Mouse (Mus musculus): ENCODE measurements around the gene Mfap3l.
"Not testable (repeated sequence)": the region's sequence is repeated elsewhere in the genome, so short reads cannot be mapped to it uniquely, and the experiment has no call there.

Mfap3l gene

DNA sequence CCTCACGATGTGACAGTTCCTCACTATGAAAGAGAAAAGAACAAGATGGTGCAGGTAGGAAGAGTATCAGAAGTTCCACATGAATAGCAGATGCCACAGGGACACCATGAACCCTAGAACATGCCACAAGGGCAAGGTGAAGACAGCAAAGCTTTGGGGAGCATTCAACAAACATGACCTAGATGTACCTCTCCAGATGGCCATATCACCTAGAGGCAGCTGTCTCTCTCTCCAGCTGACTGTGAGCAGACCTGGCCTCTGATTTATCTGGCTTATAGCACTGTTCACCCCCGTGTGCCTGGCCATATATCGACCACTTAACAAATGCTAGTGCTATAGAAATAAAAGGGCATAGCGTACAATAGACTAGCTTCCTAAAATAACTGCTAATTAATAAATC, 17.5 kb downstream of the Mfap3l start:
- DNase-seq (ENCODE audit: low spot score): no peak

GRCm38 (mm10) chr8:60657425-60658113, 24.9 kb downstream of the Mfap3l start:
- no peak for DNase-seq (ENCODE audit: low spot score)

DNA sequence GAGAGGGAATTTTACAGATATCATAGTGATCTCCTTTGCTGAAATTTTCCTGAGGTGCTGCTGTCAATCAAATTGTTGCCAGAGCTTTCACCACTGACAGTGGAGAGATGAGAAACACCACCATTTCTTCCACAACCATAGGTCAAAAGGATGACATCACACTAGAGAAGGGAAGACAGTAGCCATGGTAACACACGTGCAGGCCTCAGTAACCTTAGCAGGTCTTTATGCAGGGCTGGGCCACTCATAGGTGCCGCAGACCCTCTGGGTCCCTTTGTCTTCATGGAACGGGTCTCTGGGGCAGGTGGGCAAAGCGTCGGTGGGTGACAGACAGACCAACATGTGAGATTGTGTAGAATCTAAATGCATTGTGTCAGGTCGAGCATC, 25.5 kb downstream of the Mfap3l start:
- no peak for DNase-seq (ENCODE audit: low spot score)

DNA sequence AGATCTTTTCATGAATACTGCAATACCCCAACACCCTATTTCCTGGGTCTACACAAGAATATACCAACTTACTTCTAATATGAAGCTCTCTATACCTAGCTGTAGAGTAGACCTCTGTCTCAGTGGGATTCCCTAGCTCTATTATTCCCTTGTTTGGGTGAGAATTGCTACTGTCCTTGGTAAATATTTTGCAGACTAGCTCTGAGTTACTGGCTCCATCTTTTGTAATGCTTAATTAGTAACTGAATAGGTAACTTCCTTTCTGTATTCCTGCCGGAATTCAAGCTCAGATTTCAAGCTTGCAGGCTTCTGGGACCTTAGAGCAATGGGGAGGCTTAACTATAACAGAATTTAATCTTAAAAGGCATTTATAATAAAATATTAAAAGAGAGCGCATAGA, 26.1 kb downstream of the Mfap3l start:
- not testable (repeated sequence) for DNase-seq (ENCODE audit: low spot score)

GRCm38 (mm10) chr8:60659721-60660120, 27.1 kb downstream of the Mfap3l start:
- no peak for DNase-seq (ENCODE audit: low spot score)

- no peak for DNase-seq (ENCODE audit: low spot score)
Measured at GRCm38 (mm10) chr8:60661191-60661590, 28.6 kb downstream of the Mfap3l start.

GRCm38 (mm10) chr8:60663552-60663951, 30.9 kb downstream of the Mfap3l start:
- DNase-seq (ENCODE audit: low spot score): no peak

DNA sequence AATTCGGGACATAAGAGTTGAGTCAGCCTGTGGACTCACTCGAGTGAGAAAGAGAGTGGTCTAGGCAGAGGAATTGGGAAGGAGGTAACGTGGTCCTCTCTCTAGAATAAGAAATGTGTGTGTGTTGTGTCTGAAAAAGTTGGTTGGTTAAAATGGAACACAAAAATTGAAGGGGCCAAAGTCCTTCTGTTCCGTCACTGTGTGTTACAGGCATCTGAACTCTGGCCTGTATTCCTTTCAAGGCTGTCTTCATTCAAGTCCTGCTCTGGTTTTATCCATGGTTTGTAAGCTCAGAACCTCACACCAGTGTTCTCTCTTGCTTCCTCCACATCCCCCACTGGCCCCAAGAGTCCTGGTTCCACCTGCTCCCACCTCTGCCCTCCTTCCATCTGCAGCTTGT, 33.2 kb downstream of the Mfap3l start:
- no peak for DNase-seq (ENCODE audit: low spot score)

DNA sequence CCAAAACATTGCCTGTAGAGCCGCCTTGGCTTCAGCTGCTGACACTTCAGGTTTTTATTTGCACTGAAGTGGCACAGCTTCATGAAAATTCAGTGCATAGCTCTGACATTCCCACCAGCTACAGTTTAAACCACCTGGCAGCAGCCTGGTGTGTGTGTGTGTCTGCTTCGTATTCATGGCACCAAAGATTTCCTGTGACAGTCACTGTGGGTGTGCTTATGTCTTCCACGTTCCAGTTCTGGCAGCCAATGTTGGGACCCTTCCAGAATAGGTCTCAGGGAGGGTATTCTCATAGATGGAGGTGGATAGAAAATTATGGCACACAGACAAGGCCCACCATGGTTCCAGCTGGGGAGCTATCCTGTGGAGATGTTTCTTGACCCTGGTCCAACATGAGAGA, 34.2 kb downstream of the Mfap3l start:
- DNase-seq (ENCODE audit: low spot score): no peak

- DNase-seq (ENCODE audit: low spot score): no peak
Measured at GRCm38 (mm10) chr8:60678590-60678989, 46.0 kb downstream of the Mfap3l start.

DNA sequence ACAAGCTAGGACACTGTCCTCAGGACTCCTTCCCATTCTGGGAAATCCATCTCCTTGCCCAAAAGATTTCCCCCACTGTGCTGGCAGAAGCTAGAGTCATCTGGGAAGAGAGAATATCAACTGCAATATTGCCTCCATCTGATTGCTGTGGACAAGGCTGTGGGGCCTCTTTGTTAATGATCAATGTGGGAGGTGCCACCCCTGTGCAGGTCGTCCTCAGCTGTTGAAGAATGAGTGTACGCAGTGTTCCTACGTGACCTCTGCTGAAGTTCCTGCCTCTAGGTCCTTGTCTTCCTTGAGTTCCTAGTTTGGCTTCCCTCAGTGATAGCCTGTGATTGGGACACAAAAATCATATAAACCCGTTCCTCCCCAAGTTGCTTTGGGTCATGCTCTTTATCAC, 49.2 kb downstream of the Mfap3l start:
- DNase-seq (ENCODE audit: low spot score): no peak

GRCm38 (mm10) chr8:60682340-60682739, 49.7 kb downstream of the Mfap3l start:
- DNase-seq (ENCODE audit: low spot score): no peak

GRCm38 (mm10) chr8:60711516-60712086, 79.0 kb downstream of the Mfap3l start:
- no peak for DNase-seq (ENCODE audit: low spot score)

DNA sequence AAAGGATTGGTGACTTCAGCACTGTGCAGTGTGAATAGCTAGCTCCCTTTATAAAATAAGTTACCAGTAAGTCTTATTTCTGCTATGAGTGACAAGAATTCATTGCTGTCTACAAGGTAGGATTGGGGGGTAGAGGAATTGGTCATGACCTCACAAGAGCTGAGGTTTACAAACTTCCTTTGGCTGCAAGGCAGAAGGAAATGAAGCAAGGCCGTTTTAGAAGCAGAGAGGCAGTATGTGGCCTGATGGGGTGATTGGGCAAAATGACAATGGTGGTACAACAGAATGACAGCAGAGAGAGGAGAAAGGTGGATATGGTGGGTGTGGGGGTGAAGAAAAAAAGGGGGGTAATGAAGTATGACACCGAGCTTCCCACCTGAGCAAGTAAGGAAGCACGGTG, 82.1 kb downstream of the Mfap3l start:
- no peak for DNase-seq (ENCODE audit: low spot score)

DNA sequence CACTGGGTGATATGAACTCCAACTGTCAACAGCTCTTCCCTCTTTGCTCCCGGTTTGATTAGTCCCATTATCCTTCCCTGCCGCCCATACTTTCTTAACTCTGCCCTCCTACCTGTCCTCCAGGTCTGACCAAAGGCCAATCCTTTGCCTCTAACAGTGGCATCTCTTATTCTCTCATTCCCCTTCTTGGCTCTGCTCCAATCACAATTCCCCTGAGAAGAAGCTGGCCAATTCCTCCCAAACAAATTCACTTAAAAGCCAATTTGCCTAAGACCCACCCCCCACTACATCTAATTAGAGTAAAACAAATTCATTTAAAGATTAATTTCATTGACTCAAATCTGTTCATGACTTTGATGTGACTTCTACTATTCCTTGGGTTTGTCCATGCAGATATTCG, 86.1 kb downstream of the Mfap3l start:
- no peak for DNase-seq (ENCODE audit: low spot score)
